Mouse (Mus musculus): ENCODE measurements around the gene Ensa.
"Not testable (repeated sequence)": the region's sequence is repeated elsewhere in the genome, so short reads cannot be mapped to it uniquely, and the experiment has no call there.

Ensa gene

GRCm38 (mm10) chr3:95662724-95663449, 38.1 kb downstream of the Ensa start:
- no peak for DNase-seq (ENCODE audit: extremely low spot score)

GRCm38 (mm10) chr3:95663486-95663885, 38.7 kb downstream of the Ensa start:
- no peak for DNase-seq (ENCODE audit: extremely low spot score)

- no peak for DNase-seq (ENCODE audit: extremely low spot score)
Measured at GRCm38 (mm10) chr3:95663969-95664608, 39.3 kb downstream of the Ensa start.

- no peak for DNase-seq (ENCODE audit: extremely low spot score)
Measured at GRCm38 (mm10) chr3:95664940-95665352, 40.2 kb downstream of the Ensa start.

GRCm38 (mm10) chr3:95666124-95666844, 41.5 kb downstream of the Ensa start:
- no peak for DNase-seq (ENCODE audit: extremely low spot score)

GRCm38 (mm10) chr3:95667521-95667920, 42.7 kb downstream of the Ensa start:
- DNase-seq (ENCODE audit: extremely low spot score): no peak

- DNase-seq (ENCODE audit: extremely low spot score): no peak
Measured at GRCm38 (mm10) chr3:95668026-95668425, 43.2 kb downstream of the Ensa start.

GRCm38 (mm10) chr3:95668589-95669308, 44.0 kb downstream of the Ensa start:
- no peak for DNase-seq (ENCODE audit: extremely low spot score)

- DNase-seq (ENCODE audit: extremely low spot score): no peak
Measured at GRCm38 (mm10) chr3:95669309-95669665, 44.5 kb downstream of the Ensa start.

GRCm38 (mm10) chr3:95670419-95670818, 45.6 kb downstream of the Ensa start:
- not testable (repeated sequence) for DNase-seq (ENCODE audit: extremely low spot score)

- DNase-seq (ENCODE audit: extremely low spot score): no peak
Measured at GRCm38 (mm10) chr3:95671201-95671600, 46.4 kb downstream of the Ensa start.

GRCm38 (mm10) chr3:95672461-95672860, 47.7 kb downstream of the Ensa start:
- no peak for DNase-seq (ENCODE audit: extremely low spot score)

- no peak for DNase-seq (ENCODE audit: extremely low spot score)
Measured at GRCm38 (mm10) chr3:95672861-95673706, 48.3 kb downstream of the Ensa start.

GRCm38 (mm10) chr3:95673707-95674211, 49.0 kb downstream of the Ensa start:
- DNase-seq (ENCODE audit: extremely low spot score): no peak

GRCm38 (mm10) chr3:95674236-95674635, 49.4 kb downstream of the Ensa start:
- no peak for DNase-seq (ENCODE audit: extremely low spot score)

GRCm38 (mm10) chr3:95674812-95675211, 50.0 kb downstream of the Ensa start:
- no peak for DNase-seq (ENCODE audit: extremely low spot score)

- peak; percentile 71 for DNase-seq (ENCODE audit: extremely low spot score)
Measured at GRCm38 (mm10) chr3:95675301-95676092, 50.7 kb downstream of the Ensa start.

- DNase-seq (ENCODE audit: extremely low spot score): peak; percentile 84
Measured at GRCm38 (mm10) chr3:95676745-95677419, 52.1 kb downstream of the Ensa start.

GRCm38 (mm10) chr3:95677420-95678090, 52.8 kb downstream of the Ensa start:
- no peak for DNase-seq (ENCODE audit: extremely low spot score)
